ENCODE assay signal across 17 mouse cellular contexts in the genomic region with DNA sequence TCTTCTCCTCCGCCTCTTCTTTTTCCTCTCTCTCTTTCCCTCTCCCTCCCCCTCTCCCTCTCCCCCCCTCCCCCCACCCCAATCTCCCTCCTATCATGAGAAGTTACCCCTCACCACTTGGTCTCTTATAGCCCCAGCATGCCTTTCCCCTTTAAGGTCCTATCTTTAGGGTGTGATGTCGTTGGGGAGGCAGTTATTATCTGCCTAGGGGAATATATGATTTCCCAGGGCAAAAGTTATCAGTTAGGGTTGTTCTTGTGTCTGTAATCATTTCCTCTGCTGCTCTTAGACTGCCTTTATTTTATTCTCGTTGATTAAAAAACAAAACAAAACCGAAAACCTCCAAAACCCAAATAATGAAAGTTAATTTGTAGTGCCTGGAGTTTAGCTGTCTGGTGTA.
DNase-seq lines count a peak whose midpoint lies in the region; TF ChIP-seq lines count a peak whose summit lies in the region.
"Had no signal": no experiment of that assay in that cellular context is flagged by ENCODE, and none has a peak within 500 bp of the region (broad histone marks: within the 10 kb centered on the region; RNA-seq: fewer than 3 reads in every experiment).

No protein-coding gene starts in this region.

- no peak overlapping the region for H3K9ac ChIP-seq in MEL (ENCODE audit: control insufficient read depth, low read depth, low read length, poor library complexity, severe bottlenecking)

- H3K79me2 ChIP-seq in MEL (ENCODE audit: control insufficient read depth, insufficient read depth, low read length, poor library complexity), result no peaks in the 10 kb centered on the region

- no peak for TF ChIP-seq CTCF in kidney, adult 2 months (conservative IDR thresholded peaks at IDR 0.05; ENCODE audit: insufficient read depth, insufficient read length, low read depth, low read length)
- TF ChIP-seq CTCF in MEL (IDR thresholded peaks at IDR 0.05 in 2 of 3, conservative IDR thresholded peaks at IDR 0.05 in 1 of 3; ENCODE audit: control insufficient read depth in 1 of 3, insufficient read depth in 1 of 3, low read depth in 2 of 3, low read length in 3 of 3, poor library complexity in 1 of 3, severe bottlenecking in 1 of 3), result no peak

- no peak for TF ChIP-seq RAD21 in MEL (IDR thresholded peaks at IDR 0.05; ENCODE audit: low read depth, low read length)

- TF ChIP-seq POLR2A in kidney, adult 2 months (IDR thresholded peaks at IDR 0.05; ENCODE audit: low read depth, low read length), result no peak
- no peak for TF ChIP-seq POLR2A in MEL (IDR thresholded peaks at IDR 0.05; ENCODE audit: control insufficient read depth in 1 of 2, insufficient read depth in 1 of 2, low read depth in 1 of 2, low read length in 2 of 2, poor library complexity in 1 of 2)

- no peaks in the 10 kb centered on the region for H3K27me3 ChIP-seq in kidney, adult 2 months (replicated peaks; ENCODE audit: control insufficient read depth, insufficient read depth, low read length)
- no peaks in the 10 kb centered on the region; a peak in 2 of 4 replicates for H3K27me3 ChIP-seq in MEL (ENCODE audit: control insufficient read depth in 1 of 2, insufficient read depth in 2 of 2, low read length in 2 of 2)
- H3K27me3 ChIP-seq: Patski had no signal

- DNase-seq in kidney, adult 2 months, result peak; percentile 15
- no peak for DNase-seq in kidney, adult 9 months
- DNase-seq in MEL (ENCODE audit: low read depth, low spot score), result no peak
- no peak for DNase-seq in cerebellum, postnatal 14 days
- DNase-seq: adrenal gland, adult 2 months; adrenal gland, adult 8-10 months; adrenal gland, postnatal 10 days; adrenal gland, postnatal 14 days; adrenal gland, postnatal 25 days; adrenal gland, postnatal 36 days; B cell, adult 2 months; cerebellum, adult 11 months; cerebellum, adult 11-12 months; cerebellum, adult 18-20 months; cerebellum, adult 2 months had no signal

- no peaks in the 10 kb centered on the region for H3K36me3 ChIP-seq in kidney, adult 2 months (ENCODE audit: control insufficient read depth, insufficient read depth, low read length)
- H3K36me3 ChIP-seq in MEL (ENCODE audit: control insufficient read depth in 1 of 2, insufficient read depth in 2 of 2, low read length in 2 of 2), result peaks cover 0 to 13% of the 10 kb centered on the region in 2 experiments; a peak in 2 of 4 replicates
- H3K36me3 ChIP-seq: G1E had no signal

- H3K4me3 ChIP-seq in kidney, adult 2 months (ENCODE audit: insufficient read depth, low read depth, low read length), result no peak overlapping the region
- H3K4me3 ChIP-seq in MEL (ENCODE audit: control insufficient read depth in 1 of 2, insufficient read depth in 1 of 2, low read depth in 2 of 2, low read length in 2 of 2), result no peak overlapping the region

- no peaks in the 10 kb centered on the region; the same call in 1 of the 2 replicates for H3K4me1 ChIP-seq in kidney, adult 2 months (ENCODE audit: control insufficient read depth, insufficient read depth, low read length)
- peaks cover 0 to 14% of the 10 kb centered on the region in 2 experiments; a peak in 2 of 4 replicates for H3K4me1 ChIP-seq in MEL (ENCODE audit: control insufficient read depth in 1 of 2, insufficient read depth in 2 of 2, low read length in 2 of 2)

- WGBS in kidney, adult 2 months, result 57% methylated on average over 4 of the region's 4 CpGs

- no peaks in the 10 kb centered on the region for H3K9me3 ChIP-seq in MEL (replicated peaks; ENCODE audit: insufficient read depth, low read length)
- H3K9me3 ChIP-seq: G1E had no signal

- TF ChIP-seq EP300 in MEL (IDR thresholded peaks at IDR 0.05; ENCODE audit: low read depth in 1 of 2, low read length in 2 of 2), result peak in 1 of 2 experiments; percentile 67; a peak in 1 of 4 replicates

- H3K27ac ChIP-seq in kidney, adult 2 months (ENCODE audit: insufficient read depth, low read depth, low read length), result no peak overlapping the region
- H3K27ac ChIP-seq in MEL (ENCODE audit: control insufficient read depth, low read depth, low read length), result no peak overlapping the region

TF ChIP-seq in MEL, 35 proteins besides CTCF, POLR2A, EP300 and RAD21:
- TF ChIP-seq MAZ (IDR thresholded peaks at IDR 0.05; ENCODE audit: low read depth, low read length), result no peak
- peak; percentile 39; the same call in 1 of the 2 replicates for TF ChIP-seq RCOR1 (IDR thresholded peaks at IDR 0.05; ENCODE audit: low read depth, low read length)
- TF ChIP-seq ETS1 (IDR thresholded peaks at IDR 0.05; ENCODE audit: low read depth, low read length), result 0 out of 2 replicates have a peak, but pooled peaks have one; percentile 23
- no peak for TF ChIP-seq UBTF (IDR thresholded peaks at IDR 0.05; ENCODE audit: borderline replicate concordance, insufficient read depth, low read depth, low read length)
- no peak for TF ChIP-seq MAX (IDR thresholded peaks at IDR 0.05; ENCODE audit: low read length)
- peak; percentile 72; the same call in 1 of the 2 replicates for TF ChIP-seq MYB (IDR thresholded peaks at IDR 0.05; ENCODE audit: low read depth, low read length)
- TF ChIP-seq SIN3A (IDR thresholded peaks at IDR 0.05; ENCODE audit: low read length), result no peak
- no peak for TF ChIP-seq E2F4 (IDR thresholded peaks at IDR 0.05; ENCODE audit: borderline replicate concordance, low read depth, low read length)
